Mouse (Mus musculus) thymus, adult 18-20 months (tissue): Measurements from ENCODE around the gene Cacna1d.

Experiments used
- DNase-seq, 2 experiments: peaks; one replicate each; pipeline ENCODE4 v3.0.0; 2022; ENCODE audit warnings: mixed read lengths in 2 of 2

Cacna1d gene

GRCm38 (mm10) chr14:30255701-30256400 lies 235.4 kb downstream of the Cacna1d start:
- no peak for DNase-seq

- no peak for DNase-seq
Measured at GRCm38 (mm10) chr14:30254776-30255175, 236.5 kb downstream of the Cacna1d start.

- DNase-seq: no peak
Measured at GRCm38 (mm10) chr14:30252824-30253223, 238.4 kb downstream of the Cacna1d start.

- DNase-seq: no peak
Measured at GRCm38 (mm10) chr14:30251351-30251750, 239.9 kb downstream of the Cacna1d start.

GRCm38 (mm10) chr14:30249591-30249990 lies 241.7 kb downstream of the Cacna1d start:
- peak; percentile 29 to 65 for DNase-seq

GRCm38 (mm10) chr14:30248811-30249210 lies 242.4 kb downstream of the Cacna1d start:
- no peak for DNase-seq

GRCm38 (mm10) chr14:30248121-30248520 lies 243.1 kb downstream of the Cacna1d start:
- no peak for DNase-seq

- DNase-seq: no peak
Measured at GRCm38 (mm10) chr14:30247606-30248005, 243.6 kb downstream of the Cacna1d start.

GRCm38 (mm10) chr14:30244776-30245175 lies 246.5 kb downstream of the Cacna1d start:
- no peak for DNase-seq

- no peak for DNase-seq
Measured at GRCm38 (mm10) chr14:30242818-30243205, 248.4 kb downstream of the Cacna1d start.

GRCm38 (mm10) chr14:30242166-30242817 lies 249.0 kb downstream of the Cacna1d start:
- no peak for DNase-seq

- no peak for DNase-seq
Measured at GRCm38 (mm10) chr14:30240916-30241515, 250.2 kb downstream of the Cacna1d start.

- no peak for DNase-seq
Measured at GRCm38 (mm10) chr14:30238807-30239206, 252.4 kb downstream of the Cacna1d start.

GRCm38 (mm10) chr14:30225161-30225560 lies 266.1 kb downstream of the Cacna1d start:
- DNase-seq: no peak

- no peak for DNase-seq
Measured at GRCm38 (mm10) chr14:30222101-30222500, 269.2 kb downstream of the Cacna1d start.

- DNase-seq: no peak
Measured at GRCm38 (mm10) chr14:30219851-30220250, 271.4 kb downstream of the Cacna1d start.

- no peak for DNase-seq
Measured at GRCm38 (mm10) chr14:30218114-30218513, 273.1 kb downstream of the Cacna1d start.

GRCm38 (mm10) chr14:30217124-30217523 lies 274.1 kb downstream of the Cacna1d start:
- no peak for DNase-seq

- no peak for DNase-seq
Measured at GRCm38 (mm10) chr14:30208156-30208555, 283.1 kb downstream of the Cacna1d start.

GRCm38 (mm10) chr14:30205821-30206220 lies 285.4 kb downstream of the Cacna1d start:
- DNase-seq: no peak

- no peak for DNase-seq
Measured at GRCm38 (mm10) chr14:30204526-30204925, 286.7 kb downstream of the Cacna1d start.

GRCm38 (mm10) chr14:30200310-30200709 lies 290.9 kb downstream of the Cacna1d start:
- no peak for DNase-seq

GRCm38 (mm10) chr14:30198882-30199281 lies 292.4 kb downstream of the Cacna1d start:
- no peak for DNase-seq

- no peak for DNase-seq
Measured at GRCm38 (mm10) chr14:30198116-30198515, 293.1 kb downstream of the Cacna1d start.
